Mouse (Mus musculus): ENCODE measurements around the gene Slc16a10.

Slc16a10 gene

GRCm38 (mm10) chr10:40141864-40142523 lies at the start of gene Slc16a10:
TSS of gene Slc16a10 (minus strand) at chr10:40142258.
- DNase-seq = peak; percentile 96 to 97

DNA sequence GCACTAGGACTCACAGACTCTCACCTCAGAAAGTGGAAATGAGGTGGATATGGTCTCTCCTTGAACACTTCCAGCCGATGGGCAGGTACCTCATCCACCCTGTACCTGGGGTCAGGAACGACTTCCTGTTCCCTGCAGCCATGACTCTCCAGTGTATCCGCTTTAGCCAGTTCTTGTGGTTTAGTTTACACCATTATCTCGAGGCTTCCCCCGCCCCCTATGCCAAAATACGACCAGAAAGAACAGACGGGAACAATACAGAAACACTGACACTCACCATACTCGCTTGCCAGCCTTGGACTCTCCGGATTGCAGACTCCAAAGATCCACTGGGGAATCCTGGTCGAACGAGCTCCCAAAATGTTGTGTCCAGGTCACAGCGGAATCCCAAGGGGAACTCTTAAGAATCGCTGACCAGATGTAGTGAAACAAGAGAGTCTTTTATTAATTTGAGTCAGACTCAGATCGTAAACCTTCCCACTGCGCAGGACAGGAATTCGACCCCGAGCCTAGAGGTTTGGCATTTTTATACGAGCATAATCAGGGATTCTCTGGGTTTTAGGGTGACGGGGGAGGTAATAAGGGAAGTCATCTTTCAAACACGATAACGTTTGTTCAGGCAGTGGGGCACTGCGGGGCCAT lies 49.4 kb upstream of the Slc16a10 start:
- peak in 1 of 2 experiments; percentile 10 for DNase-seq

GRCm38 (mm10) chr10:40190871-40191270 lies 48.8 kb upstream of the Slc16a10 start:
- DNase-seq = peak in 1 of 2 experiments; percentile 27

GRCm38 (mm10) chr10:40189689-40190088 lies 47.6 kb upstream of the Slc16a10 start:
- DNase-seq = no peak

DNA sequence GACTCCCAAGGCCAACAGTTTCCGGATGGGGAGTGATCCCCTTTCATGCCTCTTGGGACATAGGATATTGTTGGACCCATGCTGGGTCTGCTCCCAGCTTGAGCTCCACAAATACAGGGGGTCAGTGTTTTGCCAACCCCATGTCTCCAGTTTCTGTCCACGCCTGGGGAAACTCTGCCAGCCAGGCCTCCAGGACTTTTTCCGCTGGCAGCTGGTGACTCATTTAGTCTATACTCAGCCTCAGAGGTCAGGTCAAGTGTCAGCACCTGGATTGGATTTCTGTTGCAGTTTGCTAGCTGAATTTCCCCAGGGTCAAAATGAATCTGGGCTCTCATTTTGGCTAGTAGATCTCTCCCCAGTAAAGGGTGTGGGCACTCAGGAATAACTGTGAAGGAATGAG lies 46.8 kb upstream of the Slc16a10 start:
- DNase-seq = no peak

DNA sequence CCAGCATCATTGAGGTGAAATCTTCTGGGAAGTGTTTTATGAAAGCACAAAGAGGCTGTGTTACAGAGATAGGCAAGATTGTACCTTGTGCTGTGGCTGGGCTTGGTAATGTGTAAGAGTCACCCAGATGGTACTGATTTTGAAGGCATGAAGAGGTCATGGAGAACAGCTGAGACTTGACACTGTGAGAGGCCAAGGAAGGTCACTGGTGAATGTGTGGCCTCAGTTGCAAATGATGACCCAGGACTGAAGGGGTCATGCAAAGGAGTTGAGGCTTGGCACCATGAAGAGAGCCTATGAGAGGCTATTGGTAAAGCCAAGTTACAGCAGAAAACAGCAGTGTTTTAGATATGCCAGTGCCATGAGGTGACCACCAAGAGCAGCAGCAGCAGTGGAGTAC lies 43.9 kb upstream of the Slc16a10 start:
- no peak for DNase-seq

GRCm38 (mm10) chr10:40180011-40180410 lies 38.0 kb upstream of the Slc16a10 start:
- DNase-seq = no peak

GRCm38 (mm10) chr10:40179142-40179541 lies 37.1 kb upstream of the Slc16a10 start:
- no peak for DNase-seq

DNA sequence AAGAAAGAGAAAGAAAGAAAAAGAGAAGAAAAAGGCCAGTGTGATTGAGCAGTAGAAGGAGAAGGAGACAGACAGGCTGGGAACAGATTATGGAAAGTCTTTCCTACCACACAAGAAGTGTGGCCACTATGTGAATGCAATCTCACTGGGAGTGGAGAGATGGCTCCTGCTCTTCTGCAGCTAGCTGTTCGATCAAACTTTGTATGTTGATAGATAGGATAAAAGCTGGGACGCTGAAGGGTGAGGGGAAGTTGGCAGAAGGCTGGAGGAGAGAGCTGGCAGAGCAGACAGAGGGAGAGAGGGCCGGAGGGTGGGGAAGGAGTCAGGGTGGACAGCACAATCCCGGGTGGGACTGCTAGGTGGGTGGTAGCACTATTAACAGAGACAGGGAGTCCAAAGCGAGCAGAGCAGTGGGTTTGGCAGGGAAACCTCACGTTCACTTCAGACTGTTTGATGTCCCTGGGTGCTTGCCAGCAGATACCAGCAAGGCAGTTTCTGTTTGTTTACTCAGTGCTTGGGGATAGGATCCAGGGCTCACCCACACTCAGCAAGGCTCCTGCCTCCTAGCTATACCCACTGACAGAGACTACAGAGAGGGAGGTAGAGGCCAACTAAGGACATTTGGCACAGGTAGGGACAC lies 35.4 kb upstream of the Slc16a10 start:
- DNase-seq = peak; percentile 41 to 54

GRCm38 (mm10) chr10:40172136-40172535 lies 30.1 kb upstream of the Slc16a10 start:
- no peak for DNase-seq

GRCm38 (mm10) chr10:40171211-40171610 lies 29.2 kb upstream of the Slc16a10 start:
- DNase-seq = no peak

DNA sequence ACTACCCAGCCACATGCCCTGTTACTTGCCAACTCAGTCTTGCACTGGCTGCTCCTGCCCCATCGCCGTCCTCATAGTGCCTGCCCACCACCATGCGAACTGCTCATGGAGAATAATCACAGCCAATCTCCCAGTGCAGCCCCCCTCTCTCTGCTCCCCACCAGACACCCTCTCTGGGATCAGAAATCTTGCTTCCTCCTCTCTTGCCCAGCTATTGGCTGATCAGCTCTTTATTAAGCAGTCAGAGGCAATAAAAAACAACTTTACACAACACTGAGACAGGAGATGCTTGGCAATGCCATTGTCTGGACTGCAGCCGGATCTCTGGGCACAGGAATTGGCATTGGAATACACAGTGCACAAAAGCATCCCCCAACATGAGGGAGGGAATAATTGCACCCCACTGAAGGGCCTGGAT lies 28.1 kb upstream of the Slc16a10 start:
- no peak for DNase-seq

GRCm38 (mm10) chr10:40169566-40169965 lies 27.5 kb upstream of the Slc16a10 start:
- DNase-seq = no peak

GRCm38 (mm10) chr10:40169088-40169487 lies 27.0 kb upstream of the Slc16a10 start:
- no peak for DNase-seq

GRCm38 (mm10) chr10:40164421-40165386 lies 22.6 kb upstream of the Slc16a10 start:
- DNase-seq = peak; percentile 23 to 40

DNA sequence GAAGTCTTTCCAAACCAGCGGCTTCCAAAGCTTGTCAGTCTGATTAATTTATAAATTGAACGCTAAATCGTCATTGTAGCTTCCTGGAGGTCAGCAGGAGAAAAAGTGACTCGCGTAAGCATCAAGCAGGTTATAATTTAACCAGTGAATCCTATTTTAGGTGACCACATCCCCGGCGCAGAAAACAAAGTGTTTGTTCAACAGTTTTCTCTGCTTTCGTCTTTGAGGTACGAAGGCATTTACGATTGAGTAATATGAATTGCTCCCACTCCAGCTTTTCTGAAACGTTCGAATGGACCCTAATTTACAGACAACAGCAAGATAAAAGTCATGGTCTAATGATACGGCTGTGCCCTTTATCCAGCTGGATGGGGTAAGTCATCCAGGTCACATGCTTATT lies 21.9 kb upstream of the Slc16a10 start:
- DNase-seq = peak; percentile 36 to 68

- DNase-seq = no peak
Observed at GRCm38 (mm10) chr10:40163338-40163737, 21.3 kb upstream of the Slc16a10 start.

DNA sequence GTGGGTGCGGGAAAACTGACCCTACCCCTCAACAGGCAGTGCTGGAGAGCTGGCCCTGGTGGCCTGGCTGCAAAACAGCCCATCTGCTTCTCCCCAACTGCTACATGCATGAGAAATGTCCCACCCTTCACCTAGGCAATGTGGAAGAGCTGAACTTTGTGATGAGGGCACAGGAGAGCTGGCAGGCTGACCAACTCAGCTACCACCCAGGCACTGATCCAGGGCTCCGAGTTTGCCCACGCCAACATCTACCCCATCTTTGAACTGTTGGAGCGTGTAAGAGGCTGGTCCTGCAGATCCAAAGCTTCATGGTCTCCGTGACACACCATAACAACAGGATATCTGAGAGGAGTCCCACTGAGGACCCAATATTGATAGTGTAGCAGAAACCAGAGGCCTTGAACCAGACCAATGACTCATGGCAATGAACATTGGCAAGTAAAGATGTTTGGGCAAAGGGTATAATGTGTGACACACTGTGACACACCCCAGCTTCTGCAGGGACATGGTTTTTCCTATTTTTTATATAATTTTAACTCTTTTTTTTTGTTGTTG lies 19.7 kb upstream of the Slc16a10 start:
- DNase-seq = peak; percentile 85 to 87

GRCm38 (mm10) chr10:40161236-40161635 lies 19.2 kb upstream of the Slc16a10 start:
- peak; percentile 45 to 50 for DNase-seq

DNA sequence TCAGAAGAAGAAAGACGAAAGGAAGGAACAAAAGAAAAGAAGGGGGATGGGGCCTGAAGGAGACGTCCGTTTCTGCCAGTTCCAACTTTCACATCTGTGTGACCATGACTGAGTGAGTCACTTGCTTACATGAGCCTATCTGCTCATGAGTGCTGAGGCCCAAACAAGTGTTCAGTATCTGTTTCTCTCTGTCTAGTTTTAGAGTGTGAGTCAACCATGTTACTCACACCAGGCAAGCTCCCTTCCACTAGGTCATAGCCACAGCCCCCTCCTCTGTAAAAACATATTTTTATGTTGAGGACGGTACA lies 10.4 kb upstream of the Slc16a10 start:
- DNase-seq = no peak

DNA sequence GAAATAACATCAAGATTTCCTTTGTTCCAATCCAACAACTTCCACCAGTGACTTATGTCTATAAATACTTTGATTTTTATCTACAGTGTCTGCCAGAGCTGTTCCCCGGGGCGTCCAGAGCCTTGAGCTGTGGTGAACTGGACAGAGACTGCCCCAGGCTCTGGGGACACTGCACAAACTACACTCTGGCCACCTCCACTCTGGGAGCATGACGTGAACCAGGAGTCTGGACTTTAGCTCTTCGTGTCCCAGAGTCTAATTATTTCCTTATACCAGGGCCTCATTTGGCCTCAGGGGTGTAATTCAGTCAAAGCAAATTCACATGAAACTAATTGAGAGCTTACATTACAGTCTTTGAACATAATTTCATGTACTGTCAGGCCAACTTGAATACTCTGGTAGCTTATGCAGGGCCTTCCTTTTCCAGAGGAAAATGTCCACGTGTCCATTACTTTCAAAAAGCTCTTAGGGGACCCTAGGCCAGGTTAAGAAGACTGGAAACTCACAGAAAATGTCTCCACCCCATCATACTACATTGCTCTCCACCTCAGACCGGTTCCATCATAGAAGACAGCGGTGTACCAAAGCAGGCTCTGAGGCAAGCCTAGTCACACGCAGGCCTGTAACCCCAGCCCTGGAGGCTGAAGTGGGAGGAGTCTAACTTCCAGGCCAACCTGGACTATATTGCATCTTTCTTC lies 9.9 kb upstream of the Slc16a10 start:
- peak; percentile 20 to 36 for DNase-seq

DNA sequence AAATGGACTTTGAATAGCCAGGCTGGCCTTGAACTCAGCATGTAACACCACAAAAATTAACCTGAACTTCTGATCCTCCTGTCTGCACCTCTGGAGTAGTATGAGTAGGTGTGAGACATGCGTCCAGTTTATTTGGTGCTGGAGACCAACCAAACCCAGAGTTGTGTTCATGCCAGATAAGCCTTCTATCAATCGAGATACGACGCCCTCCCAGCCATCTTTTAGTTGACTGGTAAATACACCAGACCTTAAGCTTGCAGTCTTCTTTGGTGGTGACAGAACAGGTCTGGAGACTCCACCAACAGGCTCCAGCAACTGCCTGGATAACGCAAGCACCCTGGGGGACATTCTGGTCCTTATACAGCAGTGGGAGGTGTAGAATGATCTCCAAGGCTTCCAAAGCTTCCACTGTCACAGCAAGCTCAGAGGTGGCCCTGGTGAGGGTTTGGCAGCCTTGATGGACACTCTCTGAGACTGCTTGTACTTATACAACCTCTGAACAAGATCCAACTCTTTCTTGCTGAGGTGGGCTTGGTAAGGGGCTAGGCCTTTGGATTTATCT lies 7.6 kb upstream of the Slc16a10 start:
- DNase-seq = no peak

Data from kidney, postnatal 36 days (tissue).